Mouse (Mus musculus) limb, embryonic 12.5 days (tissue): ENCODE data around the gene Olfr1351. TPM values are rescaled to one million over a fixed set of nuclear protein-coding genes. Genes with fewer than 3 reads are reported as not detected.
"Not testable (repeated sequence)": the region's sequence is repeated elsewhere in the genome, so short reads cannot be mapped to it uniquely, and the experiment has no call there.

Experiments used
- ATAC-seq: fragments of 200-750 bp; cut with Nextera tagmentation; 2 replicates; pipeline ENCODE4 v1.8.0; 2017; ENCODE audit warnings: low read depth, moderate TSS enrichment; ENCODE audit not compliant: insufficient number of reproducible peaks, insufficient read depth, low FRiP score, low TSS enrichment
- H3K27ac ChIP-seq: fragments of 300-500 bp; sonication (generic); 2 replicates; pipeline ENCODE4 v1.5.1; 2016; ENCODE audit warnings: mild to moderate bottlenecking, moderate library complexity
- H3K27me3 ChIP-seq: fragments of 300-500 bp; sonication (generic); 2 replicates; pipeline ENCODE4 v1.6.1; 2016; ENCODE audit warnings: mild to moderate bottlenecking, moderate library complexity
- H3K36me3 ChIP-seq: fragments of 300-500 bp; sonication (generic); 2 replicates; pipeline ENCODE4 v1.6.1; 2016; ENCODE audit warnings: mild to moderate bottlenecking, moderate library complexity
- H3K4me1 ChIP-seq: fragments of 300-500 bp; sonication (generic); replicated peaks from 2 replicates; pipeline ENCODE4 v1.6.1; 2016
- H3K4me2 ChIP-seq: fragments of 300-500 bp; sonication (generic); 2 replicates; pipeline ENCODE4 v1.6.1; 2016; ENCODE audit warnings: mild to moderate bottlenecking, moderate library complexity
- H3K4me3 ChIP-seq: fragments of 300-500 bp; sonication (generic); replicated peaks from 2 replicates; pipeline ENCODE4 v1.5.1; 2016; ENCODE audit warnings: mild to moderate bottlenecking
- H3K9ac ChIP-seq: fragments of 300-500 bp; sonication (generic); replicated peaks from 2 replicates; pipeline ENCODE4 v1.6.1; 2016; ENCODE audit warnings: mild to moderate bottlenecking, moderate library complexity
- H3K9me3 ChIP-seq: fragments of 300-500 bp; sonication (generic); 2 replicates; pipeline ENCODE4 v1.6.1; 2016; ENCODE audit warnings: mild to moderate bottlenecking, moderate library complexity
- WGBS: fragments of 180-500 bp; shearing (Covaris S2); methylation state at CpG from one replicate; pipeline ENCODE4 v1.1.7; 2016; 5-methylcytosine and 5-hydroxymethylcytosine counted together
- polyA plus RNA-seq: library from polyadenylated mRNA; unstranded; fragments of >200 nt; fragmentation: Nextera tagmentation; extraction: Ambion mirVana; gene quantifications from 2 replicates; pipeline ENCODE4 v1.2.1, GENCODE M21; 2016

Gene Olfr1351
- polyA plus RNA-seq, result not detected in 2 replicates

- no peaks in the 10 kb centered on the region for H3K36me3 ChIP-seq
- no peak within 1 kb of the TSS for H3K4me3 ChIP-seq
- no peak for ATAC-seq
- H3K4me1 ChIP-seq, result no peaks in the 10 kb centered on the region
- WGBS, result 72% methylated on average over 1 of the region's 1 CpGs
- H3K9ac ChIP-seq, result no peak within 1 kb of the TSS
- H3K9me3 ChIP-seq, result 0 out of 2 replicates have a peak, but pooled peaks cover 4% of the 10 kb centered on the region
- H3K27ac ChIP-seq, result no peak within 1 kb of the TSS
- no peak within 1 kb of the TSS for H3K4me2 ChIP-seq
- H3K27me3 ChIP-seq, result no peaks in the 10 kb centered on the region
Observed at GRCm38 (mm10) chr10:79012172-79012571, at the start of gene Olfr1351. Gene Olfr1351 (plus strand): TSS chr10:79012472.

GRCm38 (mm10) chr10:78963009-78963408 is 49.3 kb upstream of the Olfr1351 start, which contains the start of gene Olfr1353:
Gene Olfr1353 (plus strand): TSS chr10:78963309.
- not testable (repeated sequence) for H3K4me2 ChIP-seq, H3K9me3 ChIP-seq, H3K9ac ChIP-seq, H3K4me1 ChIP-seq, H3K36me3 ChIP-seq, H3K27me3 ChIP-seq, H3K4me3 ChIP-seq, ATAC-seq, H3K27ac ChIP-seq

GRCm38 (mm10) chr10:78980750-78981149 is 31.5 kb upstream of the Olfr1351 start, which contains the start of gene Olfr1352:
Gene Olfr1352 (plus strand): TSS chr10:78981050.
- no peaks in the 10 kb centered on the region for H3K4me1 ChIP-seq
- no peak within 1 kb of the TSS for H3K9ac ChIP-seq
- no peak within 1 kb of the TSS for H3K4me2 ChIP-seq
- no peaks in the 10 kb centered on the region for H3K9me3 ChIP-seq
- no peak within 1 kb of the TSS for H3K27ac ChIP-seq
- H3K4me3 ChIP-seq, result no peak within 1 kb of the TSS
- H3K36me3 ChIP-seq, result no peaks in the 10 kb centered on the region
- no peak for ATAC-seq
- H3K27me3 ChIP-seq, result no peaks in the 10 kb centered on the region

GRCm38 (mm10) chr10:79028441-79028840 is 16.2 kb downstream of the Olfr1351 start, which contains the start of gene Olfr57:
Gene Olfr57 (plus strand): TSS chr10:79028741.
- no peak within 1 kb of the TSS for H3K9ac ChIP-seq
- H3K27ac ChIP-seq, result no peak within 1 kb of the TSS
- no peaks in the 10 kb centered on the region for H3K27me3 ChIP-seq
- no peaks in the 10 kb centered on the region for H3K4me1 ChIP-seq
- peaks cover 4% of the 10 kb centered on the region; the same call in 1 of the 2 replicates for H3K9me3 ChIP-seq
- no peak for ATAC-seq
- no peaks in the 10 kb centered on the region for H3K36me3 ChIP-seq
- H3K4me2 ChIP-seq, result no peak within 1 kb of the TSS
- H3K4me3 ChIP-seq, result no peak within 1 kb of the TSS

GRCm38 (mm10) chr10:79042457-79042856 is 30.2 kb downstream of the Olfr1351 start:
- H3K9ac ChIP-seq, H3K4me1 ChIP-seq, H3K27me3 ChIP-seq, H3K4me2 ChIP-seq, H3K36me3 ChIP-seq, ATAC-seq, H3K27ac ChIP-seq, H3K4me3 ChIP-seq: not testable (repeated sequence)
- peaks cover 45% of the 10 kb centered on the region for H3K9me3 ChIP-seq
- WGBS, result 89% methylated on average over 2 of the region's 2 CpGs

GRCm38 (mm10) chr10:79057370-79057769 is 45.1 kb downstream of the Olfr1351 start:
- H3K4me3 ChIP-seq, H3K4me1 ChIP-seq, H3K9ac ChIP-seq, H3K27me3 ChIP-seq, H3K27ac ChIP-seq, H3K4me2 ChIP-seq, ATAC-seq: not testable (repeated sequence)
- peaks cover 36% of the 10 kb centered on the region for H3K9me3 ChIP-seq
- 81% methylated on average over 3 of the region's 3 CpGs for WGBS
- peaks cover 47% of the 10 kb centered on the region for H3K36me3 ChIP-seq

Other genes starting within 250 kb of the Olfr1351 start
- 1.2 and 1.5 TPM in 2 replicates for gene Slc1a6, start 232.0 kb upstream of the Olfr1351 start, polyA plus RNA-seq
- gene Olfr1356, start 160.3 kb upstream of the Olfr1351 start, polyA plus RNA-seq, result not detected in 2 replicates
- gene Olfr1355, start 136.9 kb upstream of the Olfr1351 start, polyA plus RNA-seq, result not detected in 2 replicates
- gene Olfr1354, start 99.3 kb upstream of the Olfr1351 start, polyA plus RNA-seq, result not detected in 2 replicates
- not detected in 2 replicates for gene Olfr8, start 61.8 kb upstream of the Olfr1351 start, polyA plus RNA-seq
- gene Olfr1353, start 49.2 kb upstream of the Olfr1351 start, polyA plus RNA-seq, result not detected in 2 replicates
- not detected in 2 replicates for gene Olfr1352, start 31.4 kb upstream of the Olfr1351 start, polyA plus RNA-seq
- 0.13 TPM in 1 of 2 replicates, not detected in the other for gene Olfr57, start 16.3 kb downstream of the Olfr1351 start, polyA plus RNA-seq
- 51.1 and 54.9 TPM in 2 replicates for gene 2610008E11Rik, start 85.1 kb downstream of the Olfr1351 start, polyA plus RNA-seq
- gene Vmn2r80, start 136.3 kb downstream of the Olfr1351 start, polyA plus RNA-seq, result not detected in 2 replicates
- gene Vmn2r81, start 235.2 kb downstream of the Olfr1351 start, polyA plus RNA-seq, result not detected in 2 replicates